Mouse (Mus musculus) brain, embryonic 14.5 days (tissue): ENCODE measurements at regions not wholly inside any gene's neighbourhood (a gene's known extent, or its start where the extent isn't known, plus 50 kb on each side); places are given as distances from the start of the nearest gene placed in this dataset.

Experiments
- DNase-seq: peaks from one replicate; pipeline ENCODE4 v3.0.0-alpha.2; 2011; ENCODE audit warnings: low read depth
- CTCF ChIP-seq: fragments of 200-500 bp; IDR thresholded peaks from 2 replicates; pipeline ENCODE4 v1.5.1; 2012; ENCODE audit warnings: inconsistent platforms, mild to moderate bottlenecking, moderate library complexity, borderline replicate concordance; ENCODE audit not compliant: insufficient read depth, insufficient read length; ENCODE audit errors: extremely low read depth
- POLR2A ChIP-seq: fragments of 200-500 bp; IDR thresholded peaks from 2 replicates; pipeline ENCODE4 v1.6.1; 2012; ENCODE audit warnings: mild to moderate bottlenecking, inconsistent platforms, borderline replicate concordance; ENCODE audit not compliant: poor library complexity, insufficient read depth, insufficient read length, severe bottlenecking; ENCODE audit errors: extremely low read depth

GRCm38 (mm10) chr4:34475792-34476448, 74.8 kb upstream of the Akirin2 start:
- DNase-seq = no peak

DNA sequence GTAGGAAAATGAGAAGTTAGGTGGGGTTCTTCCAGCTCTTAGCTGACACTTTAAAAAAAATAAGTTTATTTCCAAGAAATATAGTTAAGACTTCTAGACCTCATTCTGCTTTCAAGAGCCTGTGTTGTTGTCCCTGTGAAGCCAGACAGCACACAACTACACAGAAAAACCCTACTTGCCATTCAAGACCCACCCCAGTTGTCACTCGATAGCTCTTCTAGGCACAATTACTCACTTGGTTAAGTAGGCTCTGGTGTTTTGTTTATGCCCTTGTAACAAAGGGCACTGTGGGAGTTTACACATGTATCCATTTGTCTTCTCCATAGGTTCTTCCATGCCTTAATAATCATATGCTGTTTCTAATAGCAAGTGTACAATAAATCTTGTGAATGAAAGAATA, 66.5 kb upstream of the Akirin2 start:
- TF ChIP-seq CTCF = no peak
- TF ChIP-seq POLR2A = no peak
- DNase-seq = no peak

More at GRCm38 (mm10) chr4:34475792-34476448, 74.8 kb upstream of the Akirin2 start:
- TF ChIP-seq POLR2A (no peak), CTCF (no peak)

DNA sequence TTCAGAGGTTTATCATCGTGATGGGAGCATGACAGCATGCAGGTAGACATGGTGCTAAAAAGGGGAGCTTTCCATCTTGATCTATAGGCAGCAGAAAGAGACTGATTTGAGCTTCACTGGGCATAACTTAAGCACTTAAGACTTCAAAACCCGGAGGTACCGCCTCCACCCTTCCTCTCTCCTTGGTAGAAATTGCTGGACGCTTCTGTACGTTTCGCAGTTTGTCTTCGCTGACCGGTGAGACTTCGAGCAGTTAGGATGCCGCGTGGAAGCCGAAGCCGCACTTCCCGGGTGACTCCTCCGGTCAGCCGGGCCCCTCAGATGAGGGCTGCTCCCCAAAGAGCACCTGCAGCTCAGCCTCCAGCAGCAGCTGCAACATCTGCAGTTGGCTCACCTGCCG, 65.2 kb upstream of the Akirin2 start:
- no peak for DNase-seq

DNA sequence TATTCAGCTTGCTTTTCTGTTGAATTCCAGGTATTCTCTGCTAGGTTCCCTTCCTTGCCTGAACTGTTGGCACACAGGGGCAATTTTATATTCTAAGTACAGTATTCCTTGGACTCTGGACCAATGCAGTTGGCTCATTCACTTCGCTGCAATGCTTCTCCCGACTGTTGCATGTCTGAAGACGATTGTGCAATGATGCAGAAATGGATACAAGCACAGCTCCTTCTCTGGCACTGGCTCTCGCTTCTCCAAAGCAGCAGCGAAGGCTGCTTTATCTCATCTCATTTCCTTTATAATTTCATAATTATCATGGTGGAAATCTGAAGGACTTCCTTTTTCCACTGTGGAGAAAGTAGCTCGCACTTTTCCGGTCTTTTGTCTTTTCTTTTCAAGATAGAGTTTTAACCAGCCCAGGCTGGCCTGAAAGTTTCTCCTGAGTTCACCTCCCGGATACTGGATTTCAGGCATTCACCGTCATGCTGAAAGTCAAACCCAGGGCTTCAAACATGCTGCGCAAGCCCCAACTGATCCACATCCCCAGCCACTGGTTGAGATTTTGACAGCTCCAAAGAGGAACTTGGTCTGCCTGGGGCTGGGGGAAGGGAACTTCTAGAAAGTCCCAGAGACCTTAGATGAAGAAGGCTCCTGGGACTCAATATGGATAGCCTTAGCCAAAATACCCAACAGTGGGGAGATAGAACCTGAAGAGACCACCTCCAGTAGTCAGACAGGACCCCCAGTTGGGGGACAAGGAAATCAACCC, 55.6 kb upstream of the Akirin2 start:
- TF ChIP-seq POLR2A (no peak), CTCF (no peak)
- no peak for DNase-seq

More for the DNA sequence above, 65.2 kb upstream of the Akirin2 start:
- no peak for TF ChIP-seq POLR2A
- TF ChIP-seq CTCF = no peak

GRCm38 (mm10) chr4:34498325-34498724, 52.4 kb upstream of the Akirin2 start:
- DNase-seq = no peak
- TF ChIP-seq CTCF (no peak), POLR2A (no peak)

DNA sequence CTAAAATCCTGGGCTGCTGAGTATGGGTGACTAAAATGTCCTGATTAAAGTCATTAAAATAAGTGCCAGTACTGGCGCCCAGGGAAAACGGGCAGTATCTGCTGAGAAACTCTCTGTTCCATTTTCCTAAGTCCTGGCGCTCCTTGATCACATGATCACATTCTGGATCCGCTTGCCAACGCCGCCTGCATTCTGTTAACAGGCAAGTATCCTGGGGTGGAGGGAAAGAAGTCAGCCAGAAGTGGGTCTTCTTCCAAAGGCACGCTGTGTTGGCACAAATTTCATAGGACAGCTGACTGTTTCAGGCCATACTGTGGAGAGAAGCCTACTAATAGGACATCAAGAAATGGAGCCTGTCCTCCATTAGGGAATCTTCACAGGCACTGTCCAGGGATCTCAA, 52.0 kb upstream of the Akirin2 start:
- DNase-seq = peak; percentile 1

DNA sequence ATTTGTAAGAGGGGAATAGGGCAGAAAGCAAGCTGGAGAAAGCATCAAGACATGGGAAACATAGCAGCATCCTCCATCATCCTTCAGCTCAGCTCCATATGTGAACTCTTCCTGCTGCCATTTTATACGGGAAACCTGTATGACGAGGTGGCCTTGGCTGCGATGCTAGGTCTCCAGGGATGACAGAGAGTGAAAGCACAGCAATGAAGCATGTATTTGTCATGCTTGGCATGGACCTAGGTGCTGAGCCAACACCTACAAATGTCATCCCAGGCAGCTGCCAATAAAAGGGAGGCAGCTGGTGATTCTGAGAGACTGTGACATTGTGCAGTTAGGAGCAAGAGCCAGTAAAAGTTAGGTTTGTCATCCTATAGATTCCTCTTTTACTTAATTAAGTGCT, 51.0 kb upstream of the Akirin2 start:
- DNase-seq = no peak
- no peak for TF ChIP-seq CTCF
- TF ChIP-seq POLR2A = no peak

More for the DNA sequence above, 52.0 kb upstream of the Akirin2 start:
- TF ChIP-seq CTCF (no peak), POLR2A (no peak)
